ENCODE assay signal across 31 mouse cellular contexts in the genomic region with DNA sequence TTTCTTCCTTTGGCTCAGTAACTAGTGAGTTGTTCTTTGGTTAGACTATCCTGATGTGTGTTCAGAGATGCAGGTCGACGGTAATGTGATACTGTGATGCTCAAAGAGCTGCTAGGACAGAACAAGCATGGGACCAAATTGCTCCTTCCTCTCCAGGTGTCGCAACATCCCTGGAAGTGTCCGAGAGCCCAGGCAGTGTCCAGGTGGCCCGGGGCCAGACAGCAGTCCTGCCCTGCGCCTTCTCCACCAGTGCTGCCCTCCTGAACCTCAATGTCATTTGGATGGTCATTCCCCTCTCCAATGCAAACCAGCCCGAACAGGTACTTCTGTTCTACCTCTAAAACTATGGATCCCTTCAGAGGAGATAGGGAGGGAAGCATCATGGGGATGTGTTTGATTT.
"Had no signal": no experiment of that assay in that cellular context is flagged by ENCODE, and none has a peak within 500 bp of the region (broad histone marks: within the 10 kb centered on the region; RNA-seq: fewer than 3 reads in every experiment).

No protein-coding gene starts in this region.

- DNase-seq: left cerebral cortex, postnatal 4 days; liver, embryonic 13.5 days; liver, postnatal 0 days; lung, adult 18-20 months; lung, adult 2 months; lung, embryonic 14.5 days; lung, postnatal 10 days; lung, postnatal 14 days; lung, postnatal 36 days; lung, postnatal 4 days; midbrain, embryonic 14.5 days had no signal

- ATAC-seq: liver, embryonic 12.5 days; liver, postnatal 0 days; lung, postnatal 0 days; midbrain, embryonic 13.5 days; midbrain, embryonic 15.5 days; midbrain, embryonic 16.5 days had no signal

- H3K4me1 ChIP-seq: limb, embryonic 10.5 days; limb, embryonic 12.5 days; limb, embryonic 13.5 days; limb, embryonic 15.5 days; liver, embryonic 12.5 days; liver, embryonic 13.5 days; liver, embryonic 15.5 days; lung, embryonic 15.5 days; megakaryocyte, embryonic 14.5 days; midbrain, embryonic 12.5 days; midbrain, embryonic 13.5 days; midbrain, embryonic 15.5 days; neural tube, embryonic 12.5 days; neural tube, embryonic 13.5 days had no signal

- H3K9ac ChIP-seq: limb, embryonic 12.5 days; limb, embryonic 13.5 days; limb, embryonic 15.5 days; liver, embryonic 12.5 days; liver, embryonic 13.5 days; liver, embryonic 14.5 days; liver, embryonic 15.5 days; liver, postnatal 0 days; lung, embryonic 14.5 days; lung, embryonic 15.5 days; midbrain, embryonic 12.5 days; midbrain, embryonic 13.5 days; midbrain, embryonic 15.5 days; neural tube, embryonic 12.5 days; neural tube, embryonic 13.5 days had no signal

- H3K36me3 ChIP-seq: limb, embryonic 10.5 days; limb, embryonic 12.5 days; limb, embryonic 13.5 days; limb, embryonic 15.5 days; liver, embryonic 12.5 days; liver, embryonic 13.5 days; liver, embryonic 15.5 days; lung, embryonic 15.5 days; midbrain, embryonic 12.5 days; midbrain, embryonic 13.5 days; midbrain, embryonic 15.5 days; neural tube, embryonic 13.5 days had no signal

- H3K4me3 ChIP-seq: left cerebral cortex, adult 2 months; limb, embryonic 10.5 days; limb, embryonic 12.5 days; limb, embryonic 13.5 days; limb, embryonic 15.5 days; liver, embryonic 12.5 days; liver, embryonic 13.5 days; liver, embryonic 15.5 days; lung, embryonic 15.5 days; megakaryocyte, embryonic 14.5 days; midbrain, embryonic 12.5 days; midbrain, embryonic 13.5 days; midbrain, embryonic 15.5 days; myocyte; neural tube, embryonic 12.5 days; neural tube, embryonic 13.5 days had no signal

- H3K9me3 ChIP-seq: limb, embryonic 10.5 days; limb, embryonic 13.5 days; limb, embryonic 15.5 days; liver, embryonic 12.5 days; liver, embryonic 13.5 days; liver, embryonic 15.5 days; lung, embryonic 15.5 days; midbrain, embryonic 12.5 days; midbrain, embryonic 13.5 days; midbrain, embryonic 15.5 days; neural tube, embryonic 12.5 days; neural tube, embryonic 13.5 days had no signal

- H3K27ac ChIP-seq: left cerebral cortex, adult 2 months; limb, embryonic 10.5 days; limb, embryonic 12.5 days; limb, embryonic 13.5 days; limb, embryonic 15.5 days; liver, embryonic 12.5 days; liver, embryonic 13.5 days; liver, embryonic 14.5 days; liver, embryonic 15.5 days; lung, embryonic 15.5 days; macrophage; midbrain, embryonic 12.5 days; midbrain, embryonic 13.5 days; midbrain, embryonic 15.5 days; neural tube, embryonic 12.5 days; neural tube, embryonic 13.5 days had no signal

- H3K27me3 ChIP-seq: limb, embryonic 12.5 days; limb, embryonic 13.5 days; limb, embryonic 15.5 days; liver, embryonic 12.5 days; liver, embryonic 13.5 days; liver, embryonic 15.5 days; lung, embryonic 15.5 days; megakaryocyte, embryonic 14.5 days; midbrain, embryonic 12.5 days; midbrain, embryonic 13.5 days; midbrain, embryonic 15.5 days; neural tube, embryonic 12.5 days; neural tube, embryonic 13.5 days had no signal

- H3K4me2 ChIP-seq: limb, embryonic 12.5 days; limb, embryonic 13.5 days; limb, embryonic 15.5 days; liver, embryonic 11.5 days; liver, embryonic 12.5 days; liver, embryonic 13.5 days; liver, embryonic 15.5 days; lung, embryonic 14.5 days; lung, embryonic 15.5 days; midbrain, embryonic 12.5 days; midbrain, embryonic 13.5 days; midbrain, embryonic 15.5 days; neural tube, embryonic 12.5 days; neural tube, embryonic 13.5 days had no signal
